27 mouse cellular contexts compared by ENCODE assay signal in the genomic region with DNA sequence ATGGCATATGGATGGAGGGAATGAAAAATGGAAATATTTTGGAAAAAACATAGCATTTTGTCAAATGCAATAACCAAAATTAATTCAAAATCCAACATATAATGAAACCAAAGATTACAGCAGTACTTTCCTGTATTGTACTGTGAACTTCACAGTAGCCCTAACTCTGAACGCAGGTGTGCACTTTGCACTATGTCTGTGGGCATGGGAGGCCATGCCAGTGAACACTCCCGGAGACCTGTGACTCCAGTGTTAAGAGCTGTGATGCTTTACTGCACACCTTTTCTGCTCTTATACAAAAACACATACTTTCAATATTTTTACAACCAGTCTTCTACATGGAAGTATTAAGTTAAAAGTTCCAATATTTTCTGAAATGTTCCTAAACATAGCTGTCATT.
"Had no signal": no experiment of that assay in that cellular context is flagged by ENCODE, and none has a peak within 500 bp of the region (broad histone marks: within the 10 kb centered on the region; RNA-seq: fewer than 3 reads in every experiment).

No protein-coding gene starts in this region.

- ATAC-seq: hindbrain, embryonic 16.5 days; inflammation-experienced regulatory T-cells, adult 6 months; liver, embryonic 12.5 days had no signal

- H3K27me3 ChIP-seq: heart, embryonic 12.5 days; hindbrain, embryonic 12.5 days; kidney, embryonic 15.5 days; limb, embryonic 13.5 days; limb, embryonic 15.5 days; liver, embryonic 12.5 days had no signal

- DNase-seq: gastrocnemius, adult 2 months; gastrocnemius, postnatal 10 days; gastrocnemius, postnatal 25 days; heart, adult 18-20 months; heart, postnatal 10 days; heart, postnatal 4 days; kidney, adult 11 months; kidney, adult 2 months; kidney, adult 9 months; kidney, postnatal 14 days; kidney, postnatal 36 days; layer of hippocampus, adult 9-11 months; layer of hippocampus, postnatal 36 days; left cerebral cortex, postnatal 4 days had no signal

- H3K27ac ChIP-seq: gastrocnemius, adult 2 months; heart, embryonic 10.5 days; hindbrain, embryonic 10.5 days; hindbrain, embryonic 12.5 days; hindbrain, embryonic 14.5 days; kidney, embryonic 15.5 days; kidney, postnatal 0 days; limb, embryonic 13.5 days; limb, embryonic 15.5 days; liver, embryonic 12.5 days; liver, embryonic 14.5 days had no signal

- H3K4me2 ChIP-seq: heart, embryonic 12.5 days; hindbrain, embryonic 12.5 days; hindbrain, embryonic 14.5 days; kidney, embryonic 15.5 days; limb, embryonic 13.5 days; limb, embryonic 15.5 days; liver, embryonic 12.5 days had no signal

- H3K4me1 ChIP-seq: heart, embryonic 10.5 days; hindbrain, embryonic 10.5 days; hindbrain, embryonic 12.5 days; kidney, embryonic 15.5 days; limb, embryonic 13.5 days; limb, embryonic 15.5 days had no signal

- H3K4me3 ChIP-seq: gastrocnemius, adult 2 months; heart, embryonic 10.5 days; heart, embryonic 12.5 days; hindbrain, embryonic 10.5 days; hindbrain, embryonic 12.5 days; kidney, embryonic 15.5 days; limb, embryonic 13.5 days; limb, embryonic 15.5 days; liver, embryonic 12.5 days had no signal

- H3K9me3 ChIP-seq: heart, embryonic 10.5 days; heart, embryonic 12.5 days; hindbrain, embryonic 10.5 days; hindbrain, embryonic 12.5 days; kidney, embryonic 15.5 days; limb, embryonic 13.5 days; limb, embryonic 15.5 days; liver, embryonic 12.5 days had no signal

- H3K9ac ChIP-seq: heart, embryonic 12.5 days; hindbrain, embryonic 12.5 days; hindbrain, embryonic 14.5 days; kidney, embryonic 15.5 days; limb, embryonic 13.5 days; limb, embryonic 15.5 days; liver, embryonic 12.5 days; liver, embryonic 14.5 days had no signal
